Mouse (Mus musculus) heart, adult 11 months (tissue): ENCODE data around the gene Stard3.
A peak's percentile ranks its signal among the peaks of the same experiment; 100 is the strongest.

Experiments
- DNase-seq: peaks from one replicate; pipeline ENCODE4 v3.0.0; 2022

Gene Stard3

DNA sequence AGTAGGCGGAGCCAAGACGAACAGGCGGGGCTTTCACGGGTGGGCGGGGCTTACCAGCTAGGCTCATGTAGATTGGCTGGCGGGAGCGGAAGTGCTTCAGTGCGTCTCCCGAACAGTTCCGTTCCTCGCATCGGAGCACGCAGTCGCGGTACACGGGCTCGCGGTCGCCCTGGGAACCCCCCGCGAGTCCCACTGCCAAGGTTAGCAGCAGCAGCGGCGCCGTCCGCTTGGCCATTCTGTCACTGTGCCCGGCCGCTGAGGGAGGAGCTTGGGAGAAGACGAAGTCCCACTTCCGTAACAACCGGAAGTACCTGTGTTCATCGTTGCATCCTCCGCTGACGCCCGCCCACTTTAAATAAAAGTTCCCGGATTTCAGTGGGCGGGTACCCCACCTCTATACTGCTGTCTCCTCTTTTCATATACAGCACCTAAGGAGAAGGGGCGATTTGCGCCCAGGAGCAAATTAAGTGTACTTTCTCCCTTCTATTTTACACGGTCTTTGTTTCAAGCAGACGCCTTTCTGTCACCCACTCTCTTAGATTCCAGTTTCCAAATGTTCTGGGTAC lies 42.1 kb downstream of the Stard3 start, which contains the start of gene Pgap3:
Pgap3 (minus strand) TSS at position 330 of the 566 bp plus-strand sequence.
- DNase-seq: peak; percentile 99

DNA sequence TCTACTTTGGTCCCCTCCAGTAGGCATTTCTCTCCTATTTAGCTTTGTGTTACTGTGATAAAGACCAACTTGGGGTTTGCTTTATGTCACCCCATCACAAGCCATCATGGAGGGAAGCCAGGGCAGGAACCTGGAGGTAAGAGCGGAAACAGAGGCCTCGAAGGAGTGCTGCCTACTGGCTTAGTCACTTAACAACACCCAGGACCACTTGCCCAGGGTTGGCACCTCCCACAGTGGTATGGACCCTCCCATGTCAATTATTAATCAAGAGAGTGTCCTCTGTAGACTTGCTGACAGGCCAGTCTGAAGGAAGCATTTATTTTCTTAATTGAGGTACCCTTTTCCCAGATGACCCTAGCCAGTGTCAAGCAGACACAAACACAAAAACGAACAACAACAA lies 42.6 kb downstream of the Stard3 start:
- peak; percentile 87 for DNase-seq

DNA sequence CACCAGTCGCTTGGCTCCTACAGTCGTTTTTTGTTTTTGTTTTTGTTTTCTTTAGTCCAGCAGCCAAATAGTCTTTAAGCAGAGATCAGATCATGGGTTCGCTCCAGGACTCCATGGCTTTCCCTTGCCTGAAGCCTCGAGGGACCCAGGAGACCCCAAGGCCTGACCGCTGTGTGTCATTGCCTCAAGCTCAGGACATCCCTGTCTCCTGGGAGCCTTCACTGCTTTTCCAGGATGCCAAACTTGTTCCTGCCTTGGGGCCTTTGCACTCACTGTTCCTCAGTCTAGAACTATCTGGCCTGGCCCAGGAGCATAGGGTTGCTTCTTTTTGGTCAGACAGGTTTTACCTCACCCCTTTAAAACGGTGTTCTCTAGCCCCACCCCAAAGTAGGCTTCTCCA lies 48.5 kb downstream of the Stard3 start:
- no peak for DNase-seq

DNA sequence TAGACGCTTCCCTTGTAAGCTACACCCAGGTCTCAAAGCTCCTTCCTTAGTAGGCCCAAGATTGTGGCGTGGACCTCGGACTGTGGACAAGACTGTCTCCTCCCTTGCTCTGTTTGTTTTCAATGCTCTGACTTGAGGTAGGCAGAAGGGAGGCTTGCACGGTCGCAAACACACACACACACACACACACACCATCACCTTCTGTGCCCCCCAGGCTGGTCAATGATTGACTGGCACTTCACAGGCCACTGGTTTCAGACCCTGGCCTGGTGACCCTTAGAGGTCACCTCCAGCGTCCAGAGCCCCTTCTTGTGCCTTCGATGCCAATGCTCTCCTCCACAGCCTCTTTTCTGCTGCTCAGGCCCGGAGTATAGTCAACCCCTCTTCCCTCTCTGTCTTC lies 50.7 kb downstream of the Stard3 start:
- no peak for DNase-seq

DNA sequence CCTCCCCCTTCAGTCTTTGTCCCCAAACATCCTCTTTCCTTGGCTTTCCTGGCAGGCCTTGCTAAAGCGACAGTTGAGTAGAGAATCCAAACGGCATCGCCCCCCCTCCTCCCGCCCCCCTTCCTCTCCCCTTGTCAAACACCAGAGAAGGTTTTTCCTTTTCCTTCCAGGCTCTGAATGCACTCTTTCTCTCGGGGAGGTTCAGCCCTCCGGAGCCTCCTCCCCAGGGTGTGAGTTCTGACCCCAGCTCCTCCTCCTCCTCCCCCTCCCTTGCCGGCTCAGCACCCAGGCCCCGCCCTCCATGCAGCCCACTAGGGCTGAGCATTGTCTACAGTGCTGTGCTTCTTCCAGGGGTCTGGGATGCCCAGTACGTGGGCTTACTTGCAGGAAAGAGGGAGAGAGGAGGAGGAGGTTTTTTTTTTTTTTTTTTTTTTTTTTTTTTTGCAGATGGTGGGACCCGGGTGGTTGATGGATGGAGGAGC lies 51.2 kb downstream of the Stard3 start:
- DNase-seq: no peak

DNA sequence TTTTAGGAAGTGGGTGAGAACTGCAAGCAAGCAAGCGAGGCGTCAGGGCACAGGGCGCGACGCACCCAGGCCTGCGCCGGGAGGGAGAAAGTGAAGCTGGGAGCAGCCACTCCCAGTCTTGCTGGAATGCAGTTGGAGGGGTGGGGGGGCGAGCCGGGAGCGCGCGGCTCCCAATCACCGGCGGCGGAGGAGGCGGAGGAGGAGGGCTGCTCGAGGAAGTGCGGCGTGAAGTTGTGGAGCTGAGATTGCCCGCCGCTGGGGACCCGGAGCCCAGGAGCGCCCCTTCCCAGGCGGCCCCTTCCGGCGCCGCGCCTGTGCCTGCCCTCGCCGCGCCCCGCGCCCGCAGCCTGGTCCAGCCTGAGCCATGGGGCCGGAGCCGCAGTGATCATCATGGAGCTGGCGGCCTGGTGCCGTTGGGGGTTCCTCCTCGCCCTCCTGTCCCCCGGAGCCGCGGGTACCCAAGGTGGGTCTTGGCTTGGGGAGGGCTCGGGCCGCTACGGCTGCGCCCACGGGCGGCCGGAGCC lies 54.2 kb downstream of the Stard3 start, which contains the start of gene Erbb2:
Erbb2 (plus strand) TSS at position 198 of the 524 bp plus-strand sequence.
- peak; percentile 98 for DNase-seq

DNA sequence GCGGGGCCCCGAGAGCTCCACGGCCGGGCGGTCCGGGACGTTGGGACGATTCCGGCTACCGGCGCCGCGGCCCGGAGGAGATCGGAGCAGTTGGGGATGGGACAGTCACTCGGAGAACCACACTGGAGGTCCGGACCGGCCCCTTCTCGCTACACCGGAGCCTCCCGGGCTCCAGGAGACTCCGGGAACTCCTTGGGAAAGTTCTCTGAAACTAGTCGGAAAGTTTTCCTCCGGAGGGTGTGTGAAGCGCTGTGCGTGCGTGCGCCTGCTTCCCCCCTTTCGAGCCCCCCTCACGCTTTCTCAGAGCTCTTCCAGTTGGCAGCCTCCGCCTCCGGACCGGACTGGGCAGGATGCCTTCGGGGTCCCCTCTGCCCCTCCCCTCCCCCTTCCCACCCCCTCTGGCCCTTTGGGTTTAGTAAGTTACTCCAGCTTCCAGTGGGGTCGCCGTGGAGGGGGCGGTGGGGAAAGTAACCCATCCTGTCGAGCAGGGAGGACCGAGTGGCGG lies 54.7 kb downstream of the Stard3 start:
- DNase-seq: peak; percentile 95

DNA sequence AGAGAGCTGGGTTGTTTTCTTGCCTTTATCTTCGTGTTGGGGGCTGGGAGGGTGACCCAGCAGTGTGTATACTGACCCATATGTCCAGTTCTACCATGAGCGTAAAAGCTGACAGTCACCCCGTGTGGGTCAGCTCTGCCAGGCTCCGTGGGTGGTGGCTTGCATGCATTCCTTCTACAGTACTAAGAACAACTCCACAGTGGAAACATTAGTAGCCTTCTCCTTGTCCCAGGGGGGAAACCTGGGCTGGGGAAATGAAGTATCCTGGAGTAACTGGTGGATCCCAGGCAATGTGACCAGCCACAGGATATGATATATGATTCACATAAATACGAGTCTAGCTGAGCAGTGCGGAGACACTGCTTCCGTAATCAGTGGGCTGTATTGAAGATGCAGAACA lies 55.6 kb downstream of the Stard3 start:
- DNase-seq: no peak

DNA sequence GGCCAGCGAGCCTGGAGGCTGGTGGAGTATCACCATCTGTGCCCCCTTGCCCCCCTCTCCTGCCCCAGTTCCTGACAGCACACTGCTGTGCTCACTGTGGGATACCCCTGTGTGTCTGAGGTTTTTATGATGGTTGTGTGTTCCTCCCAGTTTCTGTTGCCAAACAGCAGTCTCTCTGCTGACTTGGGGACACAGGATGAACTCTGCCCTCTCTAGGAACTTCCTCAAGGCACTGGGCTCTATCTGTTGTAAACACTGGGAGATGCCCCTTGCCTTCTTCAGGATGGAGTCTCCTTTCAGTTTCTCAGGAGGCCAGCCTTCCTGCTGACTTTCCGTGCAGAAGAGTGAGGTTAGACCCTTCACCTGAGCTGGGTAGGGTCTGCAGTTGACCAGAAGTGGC lies 56.0 kb downstream of the Stard3 start:
- no peak for DNase-seq

DNA sequence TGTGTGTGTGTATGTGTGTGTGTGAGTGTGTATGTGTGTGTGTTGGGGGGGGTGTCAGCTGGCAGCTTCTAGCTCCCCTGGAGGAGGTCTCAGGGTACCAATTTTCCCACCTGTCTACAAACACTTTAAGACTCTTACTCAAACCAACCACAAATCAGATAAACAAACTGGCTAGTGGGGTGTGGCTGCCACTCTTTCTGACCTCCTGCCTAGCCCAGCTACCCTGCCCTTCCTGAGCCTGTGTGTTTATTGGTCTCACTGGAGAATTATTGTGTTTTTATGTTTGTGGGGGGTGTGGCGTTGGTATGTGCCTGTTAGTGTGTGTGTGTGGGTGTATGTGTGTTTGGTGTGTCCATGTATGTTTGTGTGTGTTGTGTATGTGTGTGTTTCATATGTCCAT lies 58.9 kb downstream of the Stard3 start:
- no peak for DNase-seq

DNA sequence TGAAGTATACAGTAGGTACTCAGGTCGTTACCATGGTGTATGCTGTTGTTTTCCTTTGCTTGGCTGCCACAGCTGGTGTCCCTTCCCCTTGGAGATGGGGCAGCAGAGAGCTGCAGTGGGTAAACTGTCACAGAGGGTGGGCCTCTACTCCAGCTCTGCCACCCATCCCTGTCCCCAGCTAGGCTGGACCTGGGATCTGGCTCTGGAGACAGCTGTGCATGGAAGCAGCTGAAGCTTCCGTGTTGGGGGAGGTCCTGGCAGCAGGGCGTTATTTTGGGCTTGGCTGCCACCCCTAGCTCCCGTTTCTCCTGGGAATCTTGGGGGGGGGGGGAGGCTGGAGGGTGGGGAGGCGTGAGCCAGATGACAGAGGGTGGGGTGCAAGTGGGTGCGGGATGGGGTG lies 60.1 kb downstream of the Stard3 start:
- no peak for DNase-seq

DNA sequence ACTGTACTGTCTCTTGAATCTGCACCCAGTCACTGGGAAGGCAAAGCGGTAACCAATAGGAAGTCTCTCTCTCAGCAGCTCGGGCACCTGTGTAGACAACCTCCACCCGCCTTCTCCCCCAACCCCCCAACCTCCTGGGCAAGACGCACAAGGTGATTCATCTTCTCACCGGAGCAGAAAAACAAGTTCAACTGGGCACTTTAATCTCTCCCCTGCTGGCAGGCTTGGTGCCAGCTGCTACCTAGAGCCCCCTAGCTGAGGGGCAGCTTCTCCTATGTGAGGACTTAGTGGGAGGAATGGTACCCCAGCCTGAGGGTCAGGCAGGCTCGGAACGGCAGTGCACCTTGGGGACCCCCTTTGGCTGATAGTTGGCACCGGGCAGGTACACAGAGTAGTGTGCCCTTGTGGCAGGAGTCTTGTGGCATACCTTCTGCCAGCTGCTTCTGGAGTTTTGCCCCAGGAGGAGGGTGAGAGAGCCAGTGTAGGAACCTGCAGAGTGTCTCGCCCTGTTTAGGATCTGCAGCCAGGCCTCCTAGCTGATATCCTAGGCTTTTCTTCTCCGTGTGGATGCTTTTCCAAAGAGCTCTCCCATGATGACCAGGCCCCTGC lies 60.9 kb downstream of the Stard3 start:
- DNase-seq: no peak

DNA sequence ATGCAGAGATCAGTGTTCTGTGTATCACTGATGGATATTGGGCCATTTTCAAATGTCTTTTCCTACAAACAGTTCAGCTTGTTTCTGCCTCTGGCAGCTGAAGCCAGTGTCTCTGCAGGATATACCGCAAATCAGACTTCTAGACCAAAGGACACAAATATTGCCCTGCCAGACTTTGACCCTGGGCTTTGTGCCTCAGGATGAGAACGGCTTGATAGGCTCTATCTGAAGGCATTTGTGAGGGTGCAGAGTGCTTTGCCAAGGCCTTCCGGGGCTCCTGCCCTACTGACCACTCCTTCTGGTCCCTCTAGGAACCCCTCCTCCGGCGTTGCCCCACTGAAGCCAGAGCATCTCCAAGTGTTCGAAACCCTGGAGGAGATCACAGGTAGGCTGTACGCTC lies 68.4 kb downstream of the Stard3 start:
- no peak for DNase-seq

DNA sequence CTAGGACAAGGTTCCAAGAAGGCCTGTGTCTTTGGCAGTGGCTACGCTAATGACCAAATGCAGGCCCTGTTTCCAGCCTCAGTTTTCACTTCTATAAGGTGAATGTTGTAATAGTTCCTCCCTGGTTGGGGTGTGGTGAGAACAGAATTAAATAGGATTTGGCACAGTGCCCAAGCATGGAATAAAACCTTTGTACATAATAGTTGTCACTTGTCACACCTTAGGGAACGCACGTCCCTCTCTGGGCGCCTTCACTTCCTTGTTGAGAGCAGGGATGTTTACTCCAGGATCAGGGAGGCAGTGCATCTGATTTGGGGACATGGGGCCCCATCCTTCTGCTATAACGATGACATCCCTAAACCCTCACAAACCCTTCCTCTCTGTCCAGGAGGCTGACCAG lies 70.3 kb downstream of the Stard3 start:
- peak; percentile 89 for DNase-seq
